Mouse (Mus musculus): ENCODE data around the gene Spryd4. TPM values are rescaled to one million over a fixed set of nuclear protein-coding genes. Genes with fewer than 3 reads are reported as not detected.
"Not testable (repeated sequence)": the region's sequence is repeated elsewhere in the genome, so short reads cannot be mapped to it uniquely, and the experiment has no call there.

The Spryd4 gene
- total and polyA plus RNA-seq, 2 experiments, result 21.1 to 33.1 TPM

DNA sequence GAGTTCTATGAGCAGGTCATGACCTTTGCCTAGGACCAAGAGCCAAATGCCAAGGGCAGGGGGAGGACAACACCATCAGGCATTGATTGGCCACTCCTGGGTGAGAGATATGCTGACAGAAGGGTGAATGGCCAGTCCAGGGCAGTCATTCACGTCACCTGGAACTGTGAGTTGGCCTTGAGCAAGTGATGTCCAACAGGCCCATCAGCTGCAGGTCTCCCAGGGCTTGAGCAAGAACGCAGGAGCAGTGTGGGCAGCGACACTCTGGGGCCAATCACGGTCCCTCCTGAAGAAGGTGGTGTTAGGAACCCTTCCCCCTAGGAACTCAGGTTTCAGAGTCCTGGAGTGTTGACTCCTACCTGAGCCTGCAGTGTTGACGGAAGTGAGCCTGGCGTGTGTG, 9.8 kb downstream of the Spryd4 start:
- Histone ChIP-seq H3K4me3 (ENCODE audit: insufficient read depth, low read depth, low read length) (no peak overlapping the region), H3K36me3 (ENCODE audit: control insufficient read depth, insufficient read depth, low read length) (peaks cover 21% of the 10 kb centered on the region; the same call in 1 of the 2 replicates), H3K9ac (ENCODE audit: low read depth, low read length) (no peak overlapping the region), H3K79me2 (ENCODE audit: control insufficient read depth, insufficient read depth, low read length) (no peaks in the 10 kb centered on the region; the same call in 1 of the 2 replicates), H3K27ac (replicated peaks; ENCODE audit: insufficient read depth, low read depth, low read length) (peak overlapping the region; percentile 84), H3K27me3 (ENCODE audit: control insufficient read depth, insufficient read depth, low read length) (no peaks in the 10 kb centered on the region), H3K4me1 (ENCODE audit: control insufficient read depth, insufficient read depth, low read length) (peaks cover 35% of the 10 kb centered on the region)
- peak; percentile 100 for DNase-seq (ENCODE audit: extremely low read depth, low read depth, low spot score)
- 0 out of 2 replicates have a peak, but pooled peaks have one; percentile 7 for TF ChIP-seq POLR2A (IDR thresholded peaks at IDR 0.05; ENCODE audit: extremely low read depth, insufficient read depth, low read length)
- no peak for TF ChIP-seq CTCF (IDR thresholded peaks at IDR 0.05; ENCODE audit: low read depth, low read length)
- WGBS, result 14% methylated on average over 6 of the region's 6 CpGs

DNA sequence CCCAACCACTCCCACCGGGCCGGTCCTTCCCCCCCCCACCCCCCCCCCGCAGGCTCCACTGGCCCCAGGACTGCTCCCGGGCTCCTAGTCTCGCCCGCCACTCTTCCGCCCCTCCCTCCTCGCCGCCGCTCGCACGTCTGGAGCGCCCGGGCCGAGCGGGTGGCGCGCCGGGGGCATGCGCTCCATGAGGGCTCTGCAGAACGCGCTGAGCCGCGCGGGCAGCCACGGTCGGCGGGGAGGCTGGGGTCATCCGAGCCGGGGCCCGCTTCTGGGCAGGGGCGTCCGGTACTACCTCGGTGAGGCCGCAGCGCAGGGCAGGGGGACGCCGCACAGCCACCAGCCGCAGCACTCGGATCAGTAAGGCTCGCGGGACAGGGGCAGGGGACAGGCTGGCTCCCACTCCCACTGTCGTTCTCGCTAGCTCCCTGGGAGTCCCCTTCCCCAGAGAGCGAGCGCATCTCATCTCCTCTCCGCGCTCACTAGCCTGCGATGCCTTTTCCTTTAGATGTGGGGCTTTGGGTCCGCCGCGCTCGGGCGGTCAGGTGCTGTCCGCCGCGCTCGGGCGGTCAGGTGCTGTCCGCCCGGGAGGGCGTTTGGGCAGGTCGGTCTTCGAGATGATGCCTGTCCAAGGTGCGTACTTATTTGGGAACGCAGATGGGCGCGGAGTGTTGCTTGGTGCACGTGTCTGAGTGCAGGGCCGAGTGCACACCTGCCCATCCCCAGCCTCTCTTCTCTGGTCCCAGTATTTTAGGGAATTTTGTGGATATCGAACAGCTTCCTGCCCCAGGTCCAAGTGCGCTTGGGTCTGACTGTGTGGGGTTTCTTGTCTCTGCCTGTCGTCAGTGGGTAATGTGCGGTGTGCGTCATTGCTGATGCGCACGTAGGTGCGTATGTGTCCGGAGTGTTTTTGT, 16.8 kb downstream of the Spryd4 start:
- Histone ChIP-seq H3K4me1 (ENCODE audit: control insufficient read depth, insufficient read depth, low read length) (peaks cover 6% of the 10 kb centered on the region), H3K27me3 (ENCODE audit: control insufficient read depth, insufficient read depth, low read length) (no peaks in the 10 kb centered on the region), H3K79me2 (ENCODE audit: control insufficient read depth, insufficient read depth, low read length) (peaks cover 5% of the 10 kb centered on the region; the same call in 1 of the 2 replicates), H3K9ac (ENCODE audit: low read depth, low read length) (peak overlapping the region; percentile 93), H3K27ac (replicated peaks; ENCODE audit: insufficient read depth, low read depth, low read length) (peak overlapping the region; percentile 88), H3K4me3 (ENCODE audit: insufficient read depth, low read depth, low read length) (peak overlapping the region; percentile 88), H3K36me3 (ENCODE audit: control insufficient read depth, insufficient read depth, low read length) (no peaks in the 10 kb centered on the region)
- DNase-seq (ENCODE audit: extremely low read depth, low read depth, low spot score), result peak; percentile 44
- 2% methylated on average over 69 of the region's 79 CpGs for WGBS
- TF ChIP-seq CTCF (IDR thresholded peaks at IDR 0.05; ENCODE audit: low read depth, low read length), result no peak
- peak; percentile 55 for TF ChIP-seq POLR2A (IDR thresholded peaks at IDR 0.05; ENCODE audit: extremely low read depth, insufficient read depth, low read length)

DNA sequence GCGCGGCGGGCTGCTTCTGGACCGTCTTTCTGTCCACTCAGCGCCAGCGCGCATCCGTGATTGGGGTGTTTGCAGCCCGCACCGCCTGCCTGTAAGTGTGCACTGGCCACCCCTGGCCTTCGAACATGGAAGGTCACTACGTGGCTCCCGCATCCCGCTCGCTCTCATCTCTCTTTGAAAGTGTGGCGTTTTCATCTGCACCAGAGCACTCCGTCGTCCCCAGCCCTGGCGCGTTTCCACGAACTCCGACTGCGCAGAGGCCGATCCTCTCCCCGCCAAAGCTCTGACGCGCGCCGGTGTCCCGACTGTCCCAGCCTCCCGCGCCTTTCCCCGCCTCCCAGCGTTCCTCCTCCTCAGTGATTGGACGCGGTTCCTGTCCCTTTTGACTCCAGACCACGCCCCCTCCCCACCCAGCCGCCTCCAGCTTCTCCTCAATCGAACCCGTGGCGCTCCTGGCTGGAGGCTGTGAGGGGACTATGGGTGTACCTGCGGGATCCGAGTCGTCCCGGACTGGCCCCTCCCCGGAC, 17.5 kb downstream of the Spryd4 start, which contains the start of gene Gls2:
Gls2 (plus strand) TSS at position 434 of the 527 bp plus-strand sequence.
- peak; percentile 92 for DNase-seq (ENCODE audit: extremely low read depth, low read depth, low spot score)
- Histone ChIP-seq H3K79me2 (ENCODE audit: control insufficient read depth, insufficient read depth, low read length) (peaks cover 5% of the 10 kb centered on the region; the same call in 1 of the 2 replicates), H3K4me1 (ENCODE audit: control insufficient read depth, insufficient read depth, low read length) (peaks cover 4% of the 10 kb centered on the region), H3K27ac (replicated peaks; ENCODE audit: insufficient read depth, low read depth, low read length) (peak within 1 kb of the TSS; percentile 88), H3K36me3 (ENCODE audit: control insufficient read depth, insufficient read depth, low read length) (no peaks in the 10 kb centered on the region), H3K27me3 (ENCODE audit: control insufficient read depth, insufficient read depth, low read length) (no peaks in the 10 kb centered on the region), H3K9ac (ENCODE audit: low read depth, low read length) (peak within 1 kb of the TSS; percentile 93), H3K4me3 (ENCODE audit: insufficient read depth, low read depth, low read length) (peak within 1 kb of the TSS; percentile 88)
- no peak for TF ChIP-seq CTCF (IDR thresholded peaks at IDR 0.05; ENCODE audit: low read depth, low read length)
- peak; percentile 80; the same call in 1 of the 2 replicates for TF ChIP-seq POLR2A (IDR thresholded peaks at IDR 0.05; ENCODE audit: extremely low read depth, insufficient read depth, low read length)
- under 1% methylated on average over 46 of the region's 46 CpGs for WGBS

DNA sequence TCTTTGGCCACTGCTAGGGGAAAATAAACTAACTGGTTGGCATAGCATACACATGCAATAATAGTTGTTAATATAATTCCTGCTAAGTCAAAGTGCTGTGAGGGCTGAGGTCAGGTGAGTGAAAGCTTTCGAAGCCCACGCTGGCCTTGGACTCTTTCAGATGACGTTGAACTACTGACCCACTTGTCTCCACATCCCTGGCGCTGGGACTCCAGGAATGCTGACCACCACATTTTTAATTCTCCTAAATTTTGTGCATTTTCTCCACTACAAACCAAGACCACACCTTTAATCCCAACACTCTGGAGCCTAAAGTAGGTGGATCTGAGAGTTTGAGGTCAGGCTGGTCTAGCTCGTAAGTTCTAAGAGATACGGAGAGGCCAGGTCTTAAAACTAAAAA, 18.5 kb downstream of the Spryd4 start:
- no peaks in the 10 kb centered on the region; the same call in 1 of the 2 replicates for H3K4me1 ChIP-seq (ENCODE audit: control insufficient read depth, insufficient read depth, low read length)
- DNase-seq (ENCODE audit: extremely low read depth, low read depth, low spot score), result peak; percentile 48
- H3K79me2 ChIP-seq (ENCODE audit: control insufficient read depth, insufficient read depth, low read length), result peaks cover 5% of the 10 kb centered on the region; the same call in 1 of the 2 replicates
- TF ChIP-seq CTCF (IDR thresholded peaks at IDR 0.05; ENCODE audit: low read depth, low read length) (no peak), POLR2A (IDR thresholded peaks at IDR 0.05; ENCODE audit: extremely low read depth, insufficient read depth, low read length) (no peak)
- no peaks in the 10 kb centered on the region for H3K27me3 ChIP-seq (ENCODE audit: control insufficient read depth, insufficient read depth, low read length)
- H3K9ac ChIP-seq (ENCODE audit: low read depth, low read length), result no peak overlapping the region
- no peak overlapping the region for H3K4me3 ChIP-seq (ENCODE audit: insufficient read depth, low read depth, low read length)
- H3K36me3 ChIP-seq (ENCODE audit: control insufficient read depth, insufficient read depth, low read length), result no peaks in the 10 kb centered on the region
- 57% methylated on average over 6 of the region's 6 CpGs for WGBS
- no peak overlapping the region for H3K27ac ChIP-seq (replicated peaks; ENCODE audit: insufficient read depth, low read depth, low read length)

DNA sequence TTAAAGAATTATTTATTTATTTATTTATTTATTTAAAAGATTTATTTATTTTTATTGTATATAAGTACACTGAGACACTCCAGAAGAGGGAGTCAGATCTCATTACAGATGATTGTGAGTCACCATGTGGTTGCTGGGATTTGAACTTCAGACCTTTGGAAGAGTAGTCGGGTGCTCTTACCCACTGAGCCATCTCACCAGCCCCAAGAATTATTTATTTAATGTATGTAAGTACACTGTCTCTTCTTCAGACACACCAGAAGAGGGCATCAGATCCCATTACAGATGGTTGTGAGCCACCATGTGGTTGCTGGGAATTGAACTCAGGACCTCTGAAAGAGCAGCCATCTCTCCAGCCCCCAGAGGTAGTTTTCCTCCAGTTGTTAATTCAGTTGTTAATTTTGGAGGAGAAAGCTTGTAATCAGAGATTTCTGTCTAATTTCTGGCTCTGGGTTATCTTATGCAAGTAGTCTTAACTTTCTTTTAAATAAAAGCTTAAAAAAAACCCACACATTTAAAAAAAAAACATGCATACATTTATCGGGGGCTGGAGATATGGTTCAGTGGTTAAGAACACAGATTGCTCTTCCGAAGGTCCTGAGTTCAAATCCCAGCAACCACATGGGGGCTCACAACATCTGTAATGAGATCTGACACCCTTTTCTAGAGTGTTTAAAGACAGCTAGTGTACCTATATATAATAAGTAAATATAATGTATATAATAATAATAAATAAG, 19.4 kb downstream of the Spryd4 start:
- not testable (repeated sequence) for H3K4me1 ChIP-seq (ENCODE audit: control insufficient read depth, insufficient read depth, low read length); H3K9ac ChIP-seq (ENCODE audit: low read depth, low read length); H3K79me2 ChIP-seq (ENCODE audit: control insufficient read depth, insufficient read depth, low read length); H3K4me3 ChIP-seq (ENCODE audit: insufficient read depth, low read depth, low read length); H3K36me3 ChIP-seq (ENCODE audit: control insufficient read depth, insufficient read depth, low read length); H3K27me3 ChIP-seq (ENCODE audit: control insufficient read depth, insufficient read depth, low read length); H3K27ac ChIP-seq (replicated peaks; ENCODE audit: insufficient read depth, low read depth, low read length); DNase-seq (ENCODE audit: extremely low read depth, low read depth, low spot score)
- 92% methylated on average over 3 of the region's 3 CpGs for WGBS

All from liver, adult 2 months (tissue).